Mouse (Mus musculus) kidney, embryonic 14.5 days (tissue): Measurements from ENCODE around the gene B3galt6. TPM values are rescaled to one million over a fixed set of nuclear protein-coding genes. Genes with fewer than 3 reads are reported as not detected.

Experiments
- ATAC-seq: fragments of 200-750 bp; cut with Nextera tagmentation; 2 replicates; pipeline ENCODE4 v1.8.0; 2017; ENCODE audit warnings: moderate number of reproducible peaks, mild to moderate bottlenecking, moderate TSS enrichment, moderate library complexity; ENCODE audit not compliant: low FRiP score, low TSS enrichment
- H3K27ac ChIP-seq: fragments of 300-500 bp; sonication (generic); 2 replicates; pipeline ENCODE4 v1.5.1; 2014; ENCODE audit warnings: low read depth, mild to moderate bottlenecking, low read length, moderate library complexity, mixed read lengths
- H3K27me3 ChIP-seq: fragments of 300-500 bp; sonication (generic); 2 replicates; pipeline ENCODE4 v1.6.1; 2014; ENCODE audit warnings: mild to moderate bottlenecking, low read length; ENCODE audit not compliant: control insufficient read depth, insufficient read depth
- H3K36me3 ChIP-seq: fragments of 300-500 bp; sonication (generic); 2 replicates; pipeline ENCODE4 v1.6.1; 2014; ENCODE audit warnings: low read length, mixed read lengths; ENCODE audit not compliant: control insufficient read depth, insufficient read depth
- H3K4me1 ChIP-seq: fragments of 300-500 bp; sonication (generic); 2 replicates; pipeline ENCODE4 v1.6.1; 2014; ENCODE audit warnings: low read length, mixed read lengths; ENCODE audit not compliant: control insufficient read depth, insufficient read depth
- H3K4me2 ChIP-seq: fragments of 300-500 bp; sonication (generic); replicated peaks from 2 replicates; pipeline ENCODE4 v1.6.1; 2014; ENCODE audit warnings: low read depth, mild to moderate bottlenecking, low read length
- H3K4me3 ChIP-seq: fragments of 300-500 bp; sonication (generic); 2 replicates; pipeline ENCODE4 v1.5.1; 2014; ENCODE audit warnings: mild to moderate bottlenecking, low read length
- H3K9ac ChIP-seq: fragments of 300-500 bp; sonication (generic); 2 replicates; pipeline ENCODE4 v1.6.1; 2014; ENCODE audit warnings: low read depth, mild to moderate bottlenecking, low read length, moderate library complexity
- H3K9me3 ChIP-seq: fragments of 300-500 bp; sonication (generic); 2 replicates; pipeline ENCODE4 v1.6.1; 2016; ENCODE audit warnings: low read length; ENCODE audit not compliant: control insufficient read depth
- WGBS: fragments of 180-500 bp; shearing (Covaris S2); extraction: QIAGEN DNeasy Blood & Tissue Kit; methylation state at CpG from one replicate; pipeline ENCODE4 v1.1.7; 2014; 5-methylcytosine and 5-hydroxymethylcytosine counted together
- polyA plus RNA-seq: library from polyadenylated mRNA; unstranded; fragments of >200 nt; fragmentation: Nextera tagmentation; extraction: Ambion mirVana; gene quantifications from 2 replicates; pipeline ENCODE4 v1.2.1, GENCODE M21; 2014

Gene B3galt6
- 20.0 and 20.8 TPM in 2 replicates for polyA plus RNA-seq

DNA sequence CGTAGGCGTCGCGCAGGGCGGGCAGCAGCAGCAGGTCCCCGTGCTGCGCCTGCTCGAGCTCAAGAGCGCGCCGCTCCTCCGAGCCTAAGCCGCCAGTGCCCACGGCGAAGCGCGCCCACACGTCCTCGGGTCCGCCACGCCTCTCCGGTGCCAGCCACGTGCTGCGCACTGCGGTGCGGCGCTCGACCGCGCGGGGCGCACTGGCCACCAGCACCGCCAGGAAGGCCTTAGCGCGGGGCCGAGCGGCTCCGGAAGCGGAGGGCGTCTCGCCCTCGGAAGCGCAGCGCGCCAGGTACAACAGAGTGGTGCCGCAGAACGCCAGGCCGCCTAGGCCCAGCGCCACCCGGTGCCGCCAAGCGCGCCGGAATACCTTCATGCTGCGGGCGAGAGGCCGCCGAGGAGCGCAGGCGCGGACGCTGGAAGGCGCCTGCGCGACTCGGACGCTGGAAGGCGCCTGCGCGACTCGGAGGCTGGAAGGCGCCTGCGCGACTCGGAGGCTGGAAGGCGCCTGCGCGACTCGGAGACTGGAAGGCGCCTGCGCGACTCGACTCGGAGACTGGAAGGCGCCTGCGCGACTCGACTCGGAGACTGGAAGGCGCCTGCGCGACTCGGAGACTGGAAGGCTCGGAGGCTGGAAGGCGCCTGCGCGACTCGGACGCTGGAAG lies at the start of gene B3galt6, which contains the start of gene Sdf4:
Gene B3galt6, minus strand, starts transcription at position 409 of the 665 bp plus-strand sequence.
Gene Sdf4, plus strand, starts transcription at position 632 of the 665 bp plus-strand sequence.
- H3K4me3 ChIP-seq, result peak within 1 kb of the TSS; percentile 95
- H3K27me3 ChIP-seq, result no peaks in the 10 kb centered on the region
- H3K27ac ChIP-seq, result peak within 1 kb of the TSS; percentile 92
- peak within 1 kb of the TSS; percentile 98 for H3K4me2 ChIP-seq
- peak; percentile 88 for ATAC-seq
- H3K9ac ChIP-seq, result peak within 1 kb of the TSS; percentile 90
- H3K9me3 ChIP-seq, result no peaks in the 10 kb centered on the region
- H3K4me1 ChIP-seq, result peaks cover 19% of the 10 kb centered on the region
- under 1% methylated on average over 99 of the region's 99 CpGs for WGBS
- peaks cover 23% of the 10 kb centered on the region for H3K36me3 ChIP-seq

DNA sequence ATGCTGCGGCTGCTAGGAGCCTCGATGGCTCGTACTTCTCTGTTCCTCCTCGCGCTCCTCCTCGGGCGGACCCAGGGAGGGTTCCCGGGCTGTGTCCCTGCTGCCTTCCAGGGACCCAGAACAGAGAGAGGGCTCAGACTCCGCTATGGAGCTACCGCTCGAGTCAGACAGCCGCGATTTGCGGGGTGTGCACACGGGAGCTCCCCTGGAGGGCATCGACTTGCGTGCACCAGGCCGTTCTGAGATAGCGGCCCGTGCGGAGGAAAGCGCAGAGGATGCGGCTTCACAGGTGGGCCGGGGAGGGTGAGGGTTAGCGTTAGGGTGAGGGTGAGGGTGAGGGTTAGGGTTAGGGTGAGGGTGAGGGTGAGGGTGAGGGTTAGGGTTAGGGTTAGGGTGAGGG lies 42.5 kb upstream of the B3galt6 start:
- H3K9ac ChIP-seq, result no peak overlapping the region
- H3K4me1 ChIP-seq, result peaks cover 19% of the 10 kb centered on the region
- no peak overlapping the region for H3K27ac ChIP-seq
- H3K36me3 ChIP-seq, result no peaks in the 10 kb centered on the region
- H3K27me3 ChIP-seq, result peaks cover 11% of the 10 kb centered on the region; the same call in 1 of the 2 replicates
- H3K9me3 ChIP-seq, result no peaks in the 10 kb centered on the region
- H3K4me3 ChIP-seq, result peak overlapping the region; percentile 22
- ATAC-seq, result no peak
- peak overlapping the region; percentile 39 for H3K4me2 ChIP-seq
- WGBS, result 8% methylated on average over 25 of the region's 25 CpGs

DNA sequence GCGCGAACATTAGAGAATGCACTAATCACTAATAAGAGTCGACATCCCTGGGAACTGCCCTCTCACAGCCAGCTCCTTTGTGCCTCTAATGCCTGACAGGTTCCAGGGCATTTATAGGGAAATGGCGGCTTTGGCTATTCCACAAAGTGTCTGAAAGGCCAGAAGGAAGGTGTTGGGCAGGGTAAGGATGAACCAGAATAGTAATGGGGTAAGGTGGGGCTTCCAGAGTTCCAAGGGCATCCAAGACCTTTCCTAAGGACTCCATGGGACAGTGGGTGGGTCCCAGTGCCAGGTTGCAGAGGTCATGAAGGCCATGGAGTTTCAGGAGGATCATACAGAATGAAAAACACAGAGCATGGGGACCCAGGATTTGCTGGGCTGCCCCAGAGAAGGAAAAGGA lies 41.9 kb upstream of the B3galt6 start:
- no peak overlapping the region for H3K9ac ChIP-seq
- H3K9me3 ChIP-seq, result no peaks in the 10 kb centered on the region
- 69% methylated on average over 4 of the region's 4 CpGs for WGBS
- peaks cover 19% of the 10 kb centered on the region for H3K4me1 ChIP-seq
- no peaks in the 10 kb centered on the region for H3K36me3 ChIP-seq
- H3K27me3 ChIP-seq, result peaks cover 11% of the 10 kb centered on the region; the same call in 1 of the 2 replicates
- ATAC-seq, result no peak
- no peak overlapping the region for H3K4me2 ChIP-seq
- no peak overlapping the region; the same call in 1 of the 2 replicates for H3K4me3 ChIP-seq
- H3K27ac ChIP-seq, result no peak overlapping the region

DNA sequence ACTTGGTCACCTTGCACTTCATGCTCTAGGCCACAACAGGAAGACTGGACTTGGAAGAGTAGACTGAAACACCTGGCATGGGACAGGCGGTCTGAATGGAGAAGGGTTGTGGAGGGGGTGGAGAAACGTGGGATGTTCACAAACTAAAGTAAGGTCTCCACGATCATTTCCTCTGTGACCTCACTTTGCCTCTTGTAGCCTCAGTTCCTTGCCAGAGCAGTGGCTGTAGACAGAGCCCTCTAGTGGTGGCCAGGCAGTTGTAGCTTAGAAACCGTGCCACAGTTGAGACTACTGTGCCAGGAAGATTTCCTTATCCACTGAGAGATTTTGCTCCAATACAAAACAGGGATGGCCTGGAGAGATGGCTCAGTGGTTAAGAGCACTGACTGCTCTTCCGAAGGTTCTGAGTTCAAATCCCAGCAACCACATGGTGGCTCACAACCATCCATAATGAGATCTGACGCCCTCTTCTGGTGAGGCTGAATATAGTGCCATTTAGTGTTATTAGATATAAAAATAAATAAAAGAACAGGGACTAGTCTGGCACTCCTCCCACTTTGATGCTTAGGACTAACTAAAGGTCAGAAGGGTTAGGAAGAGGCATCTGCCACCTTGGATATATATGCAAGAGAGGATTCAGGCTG lies 41.1 kb upstream of the B3galt6 start:
- WGBS, result 41% methylated on average over 6 of the region's 6 CpGs

DNA sequence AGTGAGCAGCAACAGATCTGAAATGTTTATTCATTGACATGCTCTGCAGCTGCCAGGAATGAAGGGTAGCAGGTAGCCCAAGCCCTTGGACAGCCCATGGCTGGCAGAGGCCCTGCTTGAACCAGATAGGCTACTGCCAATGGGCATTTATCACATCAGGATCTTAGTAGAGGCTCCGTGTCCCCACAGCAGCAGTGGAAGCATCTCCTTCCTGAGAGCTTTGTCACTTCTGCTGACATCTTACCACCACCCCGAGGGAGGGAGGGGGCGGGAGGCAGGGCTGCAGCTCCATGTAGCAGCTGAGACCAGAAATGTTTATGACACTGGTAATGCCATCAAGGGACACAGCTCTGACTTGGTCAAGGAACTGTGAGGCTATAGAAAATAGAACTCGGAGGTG lies 40.4 kb upstream of the B3galt6 start:
- H3K27ac ChIP-seq, result peak overlapping the region; percentile 92; the same call in 1 of the 2 replicates
- peaks cover 2% of the 10 kb centered on the region; the same call in 1 of the 2 replicates for H3K36me3 ChIP-seq
- H3K4me2 ChIP-seq, result no peak overlapping the region; the same call in 1 of the 2 replicates
- ATAC-seq, result no peak
- H3K4me1 ChIP-seq, result peaks cover 19% of the 10 kb centered on the region
- H3K4me3 ChIP-seq, result no peak overlapping the region
- peaks cover 11% of the 10 kb centered on the region; the same call in 1 of the 2 replicates for H3K27me3 ChIP-seq
- 79% methylated on average over 4 of the region's 4 CpGs for WGBS
- H3K9ac ChIP-seq, result no peak overlapping the region
- no peaks in the 10 kb centered on the region for H3K9me3 ChIP-seq

More for the DNA sequence above, 41.1 kb upstream of the B3galt6 start:
- Histone ChIP-seq H3K4me2 (no peak overlapping the region), H3K27ac (no peak overlapping the region), H3K9me3 (no peaks in the 10 kb centered on the region), H3K9ac (no peak overlapping the region), H3K4me1 (peaks cover 19% of the 10 kb centered on the region), H3K36me3 (no peaks in the 10 kb centered on the region), H3K4me3 (no peak overlapping the region), H3K27me3 (peaks cover 11% of the 10 kb centered on the region; the same call in 1 of the 2 replicates)
- ATAC-seq, result no peak

DNA sequence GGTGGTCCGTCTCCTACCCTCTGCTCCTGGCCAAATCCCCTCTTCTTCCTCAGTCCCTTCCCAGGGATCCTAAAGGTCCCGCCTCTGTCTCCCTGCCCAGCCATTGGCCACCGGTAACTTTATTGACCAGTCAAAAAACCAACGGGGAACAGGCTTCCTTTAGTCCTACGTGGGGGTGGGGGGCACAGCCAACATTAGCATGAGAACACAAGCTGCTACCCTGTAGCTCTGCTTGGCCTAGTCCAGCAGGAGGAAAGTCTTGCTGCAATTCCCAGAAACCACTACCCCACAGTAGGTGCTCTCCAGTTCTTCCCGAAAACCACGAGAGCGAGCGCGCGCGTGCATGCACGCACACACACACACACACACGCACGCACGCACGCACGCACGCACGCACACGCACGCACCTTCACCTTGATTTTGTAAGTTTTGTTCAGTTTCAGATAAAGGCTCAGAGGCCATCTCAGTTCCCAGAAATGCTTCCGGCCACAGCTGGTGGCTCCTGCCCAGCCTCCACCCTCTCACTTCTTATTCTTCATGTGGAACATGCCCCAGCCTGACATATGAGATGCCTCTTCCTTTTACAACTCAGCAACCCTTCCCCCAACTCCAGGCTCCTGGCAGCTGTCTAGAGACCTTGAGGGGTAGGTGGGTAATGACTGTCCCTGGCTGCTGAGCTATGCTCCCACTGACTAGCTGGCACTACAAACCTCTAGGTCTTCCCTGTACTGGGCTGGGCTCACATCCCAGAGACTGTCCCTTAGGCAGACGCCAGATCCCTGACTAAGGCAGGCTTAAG lies 39.3 kb upstream of the B3galt6 start:
- peak overlapping the region; percentile 76 for H3K4me2 ChIP-seq
- peak; percentile 91 for ATAC-seq
- WGBS, result under 1% methylated on average over 24 of the region's 24 CpGs
- peak overlapping the region; percentile 69 for H3K9ac ChIP-seq
- H3K27ac ChIP-seq, result peak overlapping the region; percentile 92
- H3K4me3 ChIP-seq, result peak overlapping the region; percentile 58
- H3K27me3 ChIP-seq, result peaks cover 11% of the 10 kb centered on the region; the same call in 1 of the 2 replicates
- peaks cover 19% of the 10 kb centered on the region for H3K4me1 ChIP-seq
- H3K9me3 ChIP-seq, result no peaks in the 10 kb centered on the region
- peaks cover 9% of the 10 kb centered on the region; the same call in 1 of the 2 replicates for H3K36me3 ChIP-seq

DNA sequence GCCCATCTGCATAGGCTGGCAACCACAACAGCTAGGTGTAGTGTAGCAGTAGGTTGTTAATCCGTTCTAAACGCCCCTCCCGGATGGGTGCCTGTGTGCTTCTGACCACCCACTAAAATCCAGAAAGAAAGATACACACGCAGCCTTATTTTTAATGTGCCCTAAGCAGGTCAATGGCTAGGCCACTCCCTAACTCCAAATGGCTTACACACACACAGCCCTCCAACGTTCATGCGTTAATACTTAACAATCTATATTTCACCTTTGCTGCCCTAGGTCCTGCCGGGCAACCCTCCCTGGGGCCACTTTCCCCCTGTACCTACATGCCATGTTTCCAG lies 38.8 kb upstream of the B3galt6 start:
- Histone ChIP-seq H3K9me3 (no peaks in the 10 kb centered on the region), H3K4me1 (peaks cover 19% of the 10 kb centered on the region), H3K4me2 (peak overlapping the region; percentile 76), H3K9ac (peak overlapping the region; percentile 69), H3K4me3 (peak overlapping the region; percentile 58), H3K27ac (peak overlapping the region; percentile 92), H3K27me3 (peaks cover 11% of the 10 kb centered on the region; the same call in 1 of the 2 replicates), H3K36me3 (peaks cover 9% of the 10 kb centered on the region; the same call in 1 of the 2 replicates)
- WGBS, result 6% methylated on average over 7 of the region's 7 CpGs
- ATAC-seq, result peak; percentile 33

DNA sequence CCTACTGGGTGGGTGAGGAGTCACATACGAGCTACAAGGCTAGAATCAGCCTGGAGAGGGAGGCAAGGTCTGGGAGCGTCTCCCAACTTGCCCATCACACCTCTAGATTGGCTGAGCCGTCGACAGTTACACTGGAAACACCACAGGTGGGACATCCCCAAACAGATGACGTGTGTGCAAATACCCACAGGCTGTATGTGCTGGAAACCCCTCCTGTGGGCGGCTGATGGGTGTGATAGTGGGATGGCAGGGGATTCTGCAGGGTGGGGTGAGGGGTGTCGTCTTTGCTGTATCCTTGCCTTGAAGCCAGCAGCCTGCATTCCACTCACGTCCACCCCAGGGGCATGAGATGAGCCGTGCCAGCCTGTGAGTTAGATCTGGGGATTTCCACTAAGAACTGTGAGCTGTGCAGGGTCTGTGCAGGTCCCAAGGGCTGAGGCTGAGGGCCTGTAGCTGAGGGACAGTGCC lies 38.2 kb upstream of the B3galt6 start:
- WGBS, result 65% methylated on average over 9 of the region's 9 CpGs
- H3K27ac ChIP-seq, result 0 out of 2 replicates have a peak overlapping the region, but pooled peaks have one; percentile 26

More for the DNA sequence above, 38.2 kb upstream of the B3galt6 start:
- H3K4me2 ChIP-seq, result peak overlapping the region; percentile 76
- peaks cover 19% of the 10 kb centered on the region for H3K4me1 ChIP-seq
- H3K9me3 ChIP-seq, result no peaks in the 10 kb centered on the region
- 0 out of 2 replicates have a peak, but pooled peaks have one; percentile 0 for ATAC-seq
- peak overlapping the region; percentile 69 for H3K9ac ChIP-seq
- peak overlapping the region; percentile 58 for H3K4me3 ChIP-seq
- peaks cover 11% of the 10 kb centered on the region; the same call in 1 of the 2 replicates for H3K27me3 ChIP-seq
- H3K36me3 ChIP-seq, result peaks cover 9% of the 10 kb centered on the region; the same call in 1 of the 2 replicates
